Mouse (Mus musculus) left cerebral cortex, postnatal 14 days (tissue): ENCODE results near the gene 2200002D01Rik. TPM values are rescaled to one million over a fixed set of nuclear protein-coding genes. Genes with fewer than 3 reads are reported as not detected.
"Not testable (repeated sequence)": the region's sequence is repeated elsewhere in the genome, so short reads cannot be mapped to it uniquely, and the experiment has no call there.

Experiments used
- DNase-seq, 2 experiments: peaks; one replicate each; pipeline ENCODE4 v3.0.0; 2021 to 2022; ENCODE audit warnings: low spot score in 2 of 2, mixed read lengths in 1 of 2
- intact Hi-C: fragments of 180-260 bp; cut with DNase I; formaldehyde crosslinking; loops from one replicate; pipeline ENCODE4 v1.15.1; 2025
- total RNA-seq, 2 experiments: library from RNA; stranded (reverse); gene quantifications; 2 replicates each; pipeline ENCODE4 v1.2.3; 2021

2200002D01Rik gene
- total RNA-seq, 2 experiments from 2014 or later: not detected

- DNase-seq, intact Hi-C loops: not testable (repeated sequence)
Measured at GRCm38 (mm10) chr7:29212775-29213560, 35.3 kb downstream of the 2200002D01Rik start.

GRCm38 (mm10) chr7:29212199-29212765, 36.0 kb downstream of the 2200002D01Rik start:
- DNase-seq: no peak
- intact Hi-C loops: no loop called here

GRCm38 (mm10) chr7:29211415-29212198, 36.7 kb downstream of the 2200002D01Rik start:
- peak; percentile 55 to 63 for DNase-seq
- intact Hi-C loops: no loop called here

- intact Hi-C loops, DNase-seq: not testable (repeated sequence)
Measured at GRCm38 (mm10) chr7:29211013-29211412, 37.3 kb downstream of the 2200002D01Rik start.

- no peak for DNase-seq
- intact Hi-C loops: loop anchor here (10.0 kb wide), 1 partner anchor 512 kb away; no protein-coding TSS in a partner anchor
Measured at GRCm38 (mm10) chr7:29202577-29202976, 45.7 kb downstream of the 2200002D01Rik start.

Other genes with a start within 250 kb of the 2200002D01Rik start
- gene Ryr1, start 123.3 kb downstream of the 2200002D01Rik start, total RNA-seq: 1 to 10 TPM; 6.1 to 8.2 TPM
- gene Rasgrp4, start 113.6 kb downstream of the 2200002D01Rik start, total RNA-seq: 1 to 10 TPM; 1.8 to 2.2 TPM
- 10 to 100 TPM; 32.7 to 37.5 TPM for gene Fam98c, start 92.2 kb downstream of the 2200002D01Rik start, total RNA-seq
- gene Ggn, start 78.3 kb downstream of the 2200002D01Rik start, total RNA-seq: 1 to 10 TPM in 1 of 2 experiments, under 1 TPM in 1; 0.92 to 1.2 TPM
- 10 to 100 TPM; 45.7 to 48.0 TPM for gene Spred3, start 78.1 kb downstream of the 2200002D01Rik start, total RNA-seq
- gene Psmd8, start 67.8 kb downstream of the 2200002D01Rik start, total RNA-seq: 100 to 1,000 TPM; 161 to 165 TPM
- gene Catsperg1, start 34.4 kb downstream of the 2200002D01Rik start, total RNA-seq: 1 to 10 TPM; 1.3 to 1.5 TPM
- gene Kcnk6, start 16.0 kb downstream of the 2200002D01Rik start, total RNA-seq: 1 to 10 TPM; 3.0 to 3.5 TPM
- 10 to 100 TPM; 48.4 to 50.9 TPM for gene Yif1b, start 10.1 kb downstream of the 2200002D01Rik start, total RNA-seq
- gene Spint2, start 33.4 kb upstream of the 2200002D01Rik start, total RNA-seq: 10 to 100 TPM; 11.5 to 19.4 TPM
- gene Ppp1r14a, start 40.8 kb upstream of the 2200002D01Rik start, total RNA-seq: 1 to 10 TPM; 6.6 to 8.0 TPM
- 100 to 1,000 TPM in 1 of 2 experiments, 10 to 100 TPM in 1; 97.6 to 105 TPM for gene Dpf1, start 55.5 kb upstream of the 2200002D01Rik start, total RNA-seq